Mouse (Mus musculus) testis, adult 10 weeks (tissue): ENCODE results near the gene Olfr784. TPM values are rescaled to one million over a fixed set of nuclear protein-coding genes. Genes with fewer than 3 reads are reported as not detected.

Experiments
- polyA plus RNA-seq: library from polyadenylated mRNA; stranded (reverse); fragments of 350-450 nt; fragmentation: Illumina TruSeq; extraction: RNeasy Lipid Tissue Mini Kit (QIAGEN cat#74804); gene quantifications from one replicate; pipeline ENCODE4 v1.2.3, GENCODE M21; 2014; ENCODE audit warnings: low read depth, low replicate concordance

Olfr784 gene
- not detected for polyA plus RNA-seq

DNA sequence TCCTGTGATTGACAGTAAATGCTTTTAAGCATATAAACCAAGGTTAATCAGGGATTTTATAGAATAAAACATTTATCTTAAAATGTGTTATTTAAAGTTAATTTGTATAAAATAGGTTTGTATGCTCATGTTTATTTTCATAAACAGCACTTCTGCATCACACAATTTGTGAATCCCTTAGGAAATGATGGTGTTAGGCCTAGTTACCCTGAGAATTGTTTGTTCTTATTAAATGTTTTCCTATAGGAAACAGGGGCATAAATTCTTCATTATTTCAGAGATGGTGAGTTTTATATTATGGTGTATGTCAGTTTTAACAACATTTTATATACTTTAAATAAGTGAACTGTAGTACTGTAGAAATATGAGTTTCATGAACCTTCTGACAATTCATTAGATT is at the start of gene Olfr784:
TSS of gene Olfr784 (plus strand) at position 301 of the 400 bp plus-strand sequence.

DNA sequence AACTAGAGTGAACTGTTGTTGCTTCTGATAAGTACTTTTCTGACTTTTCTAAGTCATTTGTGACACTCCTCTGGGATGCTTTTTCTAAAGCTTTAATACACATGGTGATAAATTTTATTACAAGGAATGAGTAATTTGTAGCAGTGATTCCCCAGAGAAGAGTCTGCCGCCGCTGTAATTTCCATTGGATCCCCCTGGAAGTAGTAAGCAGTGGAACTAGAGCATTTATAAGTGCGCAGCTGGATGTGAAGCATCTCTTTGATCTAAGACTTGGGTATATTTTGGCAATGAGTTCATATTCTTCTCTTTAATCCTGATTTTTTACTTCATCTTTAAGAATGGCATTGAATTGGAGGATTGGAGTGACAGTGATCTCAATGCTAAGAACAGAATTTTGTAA is 35.3 kb upstream of the Olfr784 start, which contains the start of gene Olfr782:
TSS of gene Olfr782 (plus strand) at position 301 of the 400 bp plus-strand sequence.

DNA sequence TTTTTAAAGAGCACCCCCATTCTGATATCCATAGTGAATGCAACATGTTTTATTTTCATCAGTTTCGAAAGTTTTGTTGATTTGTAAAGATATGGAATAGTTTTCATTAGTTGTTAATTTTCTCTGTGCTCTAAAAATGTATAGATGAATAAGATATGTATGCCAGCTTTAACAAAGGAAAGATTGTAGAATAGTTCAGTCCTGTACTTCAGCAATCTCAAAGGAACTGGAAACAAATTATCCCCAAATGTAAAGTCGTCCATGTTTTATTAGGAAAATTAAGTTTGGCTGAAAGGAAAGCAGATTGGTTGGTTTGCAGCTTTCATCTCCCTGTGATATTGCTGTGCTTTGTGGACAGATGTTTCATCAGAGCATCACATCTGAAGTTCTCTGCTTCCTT is 21.2 kb downstream of the Olfr784 start, which contains the start of gene Olfr785:
TSS of gene Olfr785 (plus strand) at position 301 of the 400 bp plus-strand sequence.

DNA sequence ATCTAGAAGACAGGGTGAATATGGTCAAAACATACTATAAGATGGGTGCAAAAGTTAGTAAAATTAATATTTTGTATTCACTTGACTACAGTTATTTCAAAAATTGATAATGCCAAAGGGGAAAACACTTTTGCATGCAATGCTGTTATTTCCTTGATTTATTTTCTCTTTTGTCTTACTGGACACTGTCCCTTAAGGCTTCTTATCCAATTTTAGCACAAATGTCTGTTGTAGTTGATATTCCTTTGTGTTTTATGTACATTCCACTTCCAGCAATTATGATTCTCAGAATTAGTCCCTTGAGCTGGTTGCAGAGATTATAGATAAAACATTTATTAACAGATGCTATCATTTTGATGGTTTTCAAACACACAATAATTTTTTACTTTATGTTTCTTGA is 43.1 kb downstream of the Olfr784 start, which contains the start of gene Olfr786:
TSS of gene Olfr786 (plus strand) at position 301 of the 400 bp plus-strand sequence.

Other genes starting within 250 kb of the Olfr784 start
- not detected for gene Olfr770, start 245.1 kb upstream of the Olfr784 start, polyA plus RNA-seq
- not detected for gene Olfr771, start 219.3 kb upstream of the Olfr784 start, polyA plus RNA-seq
- gene Olfr772, start 206.2 kb upstream of the Olfr784 start, polyA plus RNA-seq, result 0.25 TPM
- not detected for gene Olfr773, start 196.7 kb upstream of the Olfr784 start, polyA plus RNA-seq
- gene Olfr774, start 147.9 kb upstream of the Olfr784 start, polyA plus RNA-seq, result not detected
- gene Olfr775, start 135.7 kb upstream of the Olfr784 start, polyA plus RNA-seq, result 0.06 TPM
- gene Olfr776, start 125.0 kb upstream of the Olfr784 start, polyA plus RNA-seq, result not detected
- not detected for gene Olfr777, start 112.6 kb upstream of the Olfr784 start, polyA plus RNA-seq
- not detected for gene Olfr780, start 66.0 kb upstream of the Olfr784 start, polyA plus RNA-seq
- gene Olfr781, start 55.2 kb upstream of the Olfr784 start, polyA plus RNA-seq, result not detected
- not detected for gene Olfr782, start 35.2 kb upstream of the Olfr784 start, polyA plus RNA-seq
- not detected for gene Olfr785, start 21.3 kb downstream of the Olfr784 start, polyA plus RNA-seq
- gene Olfr786, start 43.2 kb downstream of the Olfr784 start, polyA plus RNA-seq, result not detected
- 2.5 TPM for gene Olfr787, start 77.8 kb downstream of the Olfr784 start, polyA plus RNA-seq
- 2.0 TPM for gene Olfr788, start 86.9 kb downstream of the Olfr784 start, polyA plus RNA-seq
- 0.25 TPM for gene Olfr789, start 100.7 kb downstream of the Olfr784 start, polyA plus RNA-seq
- 0.53 TPM for gene Olfr790, start 114.4 kb downstream of the Olfr784 start, polyA plus RNA-seq
- not detected for gene Olfr791, start 137.7 kb downstream of the Olfr784 start, polyA plus RNA-seq
- 0.13 TPM for gene Olfr792, start 155.1 kb downstream of the Olfr784 start, polyA plus RNA-seq
- 0.08 TPM for gene Olfr794, start 183.6 kb downstream of the Olfr784 start, polyA plus RNA-seq
- not detected for gene Olfr796, start 228.5 kb downstream of the Olfr784 start, polyA plus RNA-seq
- not detected for gene Olfr798, start 243.9 kb downstream of the Olfr784 start, polyA plus RNA-seq